Mouse (Mus musculus): ENCODE results near the gene Gm10283. TPM values are rescaled to one million over a fixed set of nuclear protein-coding genes. Genes with fewer than 3 reads are reported as not detected.

Gm10283 gene
- polyA plus RNA-seq (2017; shearing (Covaris generic)), result not detected

GRCm38 (mm10) chr8:60503098-60503497 is at the start of gene Gm10283:
Gm10283 (minus strand) TSS chr8:60503198.

GRCm38 (mm10) chr8:60505653-60506521 is 2.9 kb upstream of the Gm10283 start, which contains the start of gene Aadat:
Aadat (plus strand) TSS chr8:60505932.

Other genes with a start within 250 kb of the Gm10283 start
- gene Aadat, start 2.7 kb upstream of the Gm10283 start, polyA plus RNA-seq (2017; shearing (Covaris generic)), result not detected
- gene Mfap3l, start 129.6 kb upstream of the Gm10283 start, polyA plus RNA-seq (2017; shearing (Covaris generic)), result not detected

All from CD4-positive, CD25-positive, alpha-beta regulatory T cell, adult 9 weeks (primary cell).